Mouse (Mus musculus): Measurements from ENCODE around the gene Grsf1.

- TF ChIP-seq EP300 (optimal IDR thresholded peaks at IDR 0.05) (no peak), CTCF (IDR thresholded peaks at IDR 0.05; ENCODE audit: low read depth) (no peak)
Observed at GRCm38 (mm10) chr5:88629125-88629524, 46.8 kb downstream of the Grsf1 start.

All from stomach, postnatal 0 days (tissue).